Mouse (Mus musculus): ENCODE results near the gene Golgb1. TPM values are rescaled to one million over a fixed set of nuclear protein-coding genes. Genes with fewer than 3 reads are reported as not detected.

The Golgb1 gene
- polyA plus RNA-seq, 1 experiment from 2014 or later: 123 TPM

- Histone ChIP-seq H3K4me3 (ENCODE audit: low read depth, low read length) (no peak overlapping the region), H3K4me2 (replicated peaks; ENCODE audit: low read depth, low read length) (no peak overlapping the region), H3K9ac (replicated peaks; ENCODE audit: low read depth, low read length) (no peak overlapping the region), H3K9me3 (ENCODE audit: control insufficient read depth, low read depth, low read length) (no peaks in the 10 kb centered on the region), H3K36me3 (ENCODE audit: control insufficient read depth, insufficient read depth, low read length) (no peaks in the 10 kb centered on the region), H3K27me3 (ENCODE audit: control insufficient read depth, insufficient read depth, low read length) (no peaks in the 10 kb centered on the region), H3K4me1 (ENCODE audit: control insufficient read depth, insufficient read depth, low read length) (no peaks in the 10 kb centered on the region), H3K27ac (ENCODE audit: low read length) (no peak overlapping the region)
- WGBS: 91% methylated on average over 3 of the region's 3 CpGs
- ATAC-seq (ENCODE audit: insufficient number of reproducible peaks, insufficient read depth, low FRiP score, low read depth): no peak
These were observed 68.7 kb downstream of the Golgb1 start for GRCm38 (mm10) chr16:36943591-36943990.

GRCm38 (mm10) chr16:36944895-36945424, 70.0 kb downstream of the Golgb1 start:
- 61% methylated on average over 12 of the region's 12 CpGs for WGBS
- Histone ChIP-seq H3K9ac (replicated peaks; ENCODE audit: low read depth, low read length) (no peak overlapping the region), H3K36me3 (ENCODE audit: control insufficient read depth, insufficient read depth, low read length) (no peaks in the 10 kb centered on the region)

DNA sequence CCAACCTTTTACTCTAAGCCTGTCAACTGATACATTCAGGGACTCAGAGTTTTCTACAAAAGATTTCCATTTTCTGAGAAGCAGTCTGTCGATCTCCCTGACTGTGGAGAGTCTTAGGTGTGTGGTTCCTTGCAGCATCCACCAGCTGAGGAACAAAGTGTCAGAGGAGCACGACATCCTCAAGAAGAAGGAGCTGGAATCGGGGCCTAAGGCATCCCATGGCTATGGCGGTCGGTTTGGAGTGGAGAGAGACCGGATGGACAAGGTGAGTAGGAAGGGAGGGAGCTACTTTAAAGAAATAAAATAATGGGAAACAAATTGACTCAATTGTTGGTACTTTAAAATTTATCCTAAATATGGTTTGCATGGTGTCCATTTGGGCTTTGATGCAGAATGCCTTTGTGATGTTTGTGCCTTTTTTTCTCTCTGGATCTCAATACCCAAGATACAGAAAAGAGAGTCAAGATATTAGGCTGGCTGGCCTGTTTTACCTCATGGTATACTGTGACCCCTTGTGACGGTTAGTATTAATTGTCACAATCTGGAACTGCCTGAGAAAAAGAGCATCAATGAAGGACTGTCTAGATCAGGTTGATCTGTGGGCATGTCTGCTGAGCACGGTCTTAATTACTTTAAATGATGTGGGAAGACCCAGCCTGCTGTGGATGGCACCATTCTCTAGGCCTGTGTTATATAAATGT, 71.7 kb downstream of the Golgb1 start:
- 78% methylated on average over 8 of the region's 8 CpGs for WGBS
- H3K9me3 ChIP-seq (ENCODE audit: control insufficient read depth, low read depth, low read length): no peaks in the 10 kb centered on the region
- no peaks in the 10 kb centered on the region for H3K36me3 ChIP-seq (ENCODE audit: control insufficient read depth, insufficient read depth, low read length)
- H3K9ac ChIP-seq (replicated peaks; ENCODE audit: low read depth, low read length): no peak overlapping the region
- no peak for ATAC-seq (ENCODE audit: insufficient number of reproducible peaks, insufficient read depth, low FRiP score, low read depth)
- no peak overlapping the region for H3K27ac ChIP-seq (ENCODE audit: low read length)
- H3K4me1 ChIP-seq (ENCODE audit: control insufficient read depth, insufficient read depth, low read length): no peaks in the 10 kb centered on the region
- H3K4me3 ChIP-seq (ENCODE audit: low read depth, low read length): no peak overlapping the region
- H3K27me3 ChIP-seq (ENCODE audit: control insufficient read depth, insufficient read depth, low read length): no peaks in the 10 kb centered on the region
- H3K4me2 ChIP-seq (replicated peaks; ENCODE audit: low read depth, low read length): no peak overlapping the region

More at GRCm38 (mm10) chr16:36944895-36945424, 70.0 kb downstream of the Golgb1 start:
- no peak overlapping the region for H3K27ac ChIP-seq (ENCODE audit: low read length)
- no peak for ATAC-seq (ENCODE audit: insufficient number of reproducible peaks, insufficient read depth, low FRiP score, low read depth)
- no peaks in the 10 kb centered on the region for H3K9me3 ChIP-seq (ENCODE audit: control insufficient read depth, low read depth, low read length)
- no peak overlapping the region for H3K4me3 ChIP-seq (ENCODE audit: low read depth, low read length)
- no peaks in the 10 kb centered on the region for H3K4me1 ChIP-seq (ENCODE audit: control insufficient read depth, insufficient read depth, low read length)
- no peak overlapping the region for H3K4me2 ChIP-seq (replicated peaks; ENCODE audit: low read depth, low read length)
- no peaks in the 10 kb centered on the region for H3K27me3 ChIP-seq (ENCODE audit: control insufficient read depth, insufficient read depth, low read length)

- WGBS: 63% methylated on average over 4 of the region's 4 CpGs
These were observed 72.8 kb downstream of the Golgb1 start for GRCm38 (mm10) chr16:36947646-36948197.

GRCm38 (mm10) chr16:36949614-36950336, 74.8 kb downstream of the Golgb1 start:
- H3K27me3 ChIP-seq (ENCODE audit: control insufficient read depth, insufficient read depth, low read length): no peaks in the 10 kb centered on the region
- H3K4me1 ChIP-seq (ENCODE audit: control insufficient read depth, insufficient read depth, low read length): no peaks in the 10 kb centered on the region
- WGBS: 61% methylated on average over 8 of the region's 8 CpGs
- no peaks in the 10 kb centered on the region for H3K36me3 ChIP-seq (ENCODE audit: control insufficient read depth, insufficient read depth, low read length)
- no peak overlapping the region for H3K27ac ChIP-seq (ENCODE audit: low read length)
- no peak overlapping the region for H3K4me2 ChIP-seq (replicated peaks; ENCODE audit: low read depth, low read length)
- no peak for ATAC-seq (ENCODE audit: insufficient number of reproducible peaks, insufficient read depth, low FRiP score, low read depth)
- H3K9ac ChIP-seq (replicated peaks; ENCODE audit: low read depth, low read length): no peak overlapping the region
- H3K4me3 ChIP-seq (ENCODE audit: low read depth, low read length): no peak overlapping the region
- no peaks in the 10 kb centered on the region for H3K9me3 ChIP-seq (ENCODE audit: control insufficient read depth, low read depth, low read length)

More at GRCm38 (mm10) chr16:36947646-36948197, 72.8 kb downstream of the Golgb1 start:
- Histone ChIP-seq H3K36me3 (ENCODE audit: control insufficient read depth, insufficient read depth, low read length) (no peaks in the 10 kb centered on the region), H3K27me3 (ENCODE audit: control insufficient read depth, insufficient read depth, low read length) (no peaks in the 10 kb centered on the region), H3K4me2 (replicated peaks; ENCODE audit: low read depth, low read length) (no peak overlapping the region), H3K9me3 (ENCODE audit: control insufficient read depth, low read depth, low read length) (no peaks in the 10 kb centered on the region), H3K4me1 (ENCODE audit: control insufficient read depth, insufficient read depth, low read length) (no peaks in the 10 kb centered on the region), H3K9ac (replicated peaks; ENCODE audit: low read depth, low read length) (no peak overlapping the region), H3K27ac (ENCODE audit: low read length) (no peak overlapping the region), H3K4me3 (ENCODE audit: low read depth, low read length) (no peak overlapping the region)
- no peak for ATAC-seq (ENCODE audit: insufficient number of reproducible peaks, insufficient read depth, low FRiP score, low read depth)

DNA sequence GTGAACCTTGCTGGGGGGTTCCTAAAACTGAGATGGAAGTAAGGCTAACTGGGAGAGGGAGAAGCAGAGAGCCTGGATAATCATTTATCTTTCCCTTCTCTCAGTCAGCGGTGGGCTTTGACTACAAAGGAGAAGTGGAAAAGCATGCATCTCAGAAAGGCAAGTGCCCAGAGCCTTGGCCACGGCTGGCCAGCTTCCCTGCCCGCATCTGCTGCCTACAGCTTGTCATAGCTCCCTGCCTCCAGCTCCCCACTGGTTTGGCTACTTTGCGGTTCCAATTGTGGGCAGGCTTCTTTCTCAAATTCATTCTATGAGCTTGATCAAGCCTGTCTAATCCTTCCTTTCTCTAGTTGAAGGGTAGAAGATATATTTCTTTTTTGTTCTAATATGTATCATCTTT, 76.1 kb downstream of the Golgb1 start:
- ATAC-seq (ENCODE audit: insufficient number of reproducible peaks, insufficient read depth, low FRiP score, low read depth): no peak
- WGBS: 54% methylated on average over 4 of the region's 4 CpGs
- Histone ChIP-seq H3K9me3 (ENCODE audit: control insufficient read depth, low read depth, low read length) (no peaks in the 10 kb centered on the region), H3K4me3 (ENCODE audit: low read depth, low read length) (no peak overlapping the region), H3K4me1 (ENCODE audit: control insufficient read depth, insufficient read depth, low read length) (no peaks in the 10 kb centered on the region), H3K9ac (replicated peaks; ENCODE audit: low read depth, low read length) (no peak overlapping the region), H3K27me3 (ENCODE audit: control insufficient read depth, insufficient read depth, low read length) (no peaks in the 10 kb centered on the region), H3K27ac (ENCODE audit: low read length) (no peak overlapping the region), H3K4me2 (replicated peaks; ENCODE audit: low read depth, low read length) (no peak overlapping the region), H3K36me3 (ENCODE audit: control insufficient read depth, insufficient read depth, low read length) (no peaks in the 10 kb centered on the region)

DNA sequence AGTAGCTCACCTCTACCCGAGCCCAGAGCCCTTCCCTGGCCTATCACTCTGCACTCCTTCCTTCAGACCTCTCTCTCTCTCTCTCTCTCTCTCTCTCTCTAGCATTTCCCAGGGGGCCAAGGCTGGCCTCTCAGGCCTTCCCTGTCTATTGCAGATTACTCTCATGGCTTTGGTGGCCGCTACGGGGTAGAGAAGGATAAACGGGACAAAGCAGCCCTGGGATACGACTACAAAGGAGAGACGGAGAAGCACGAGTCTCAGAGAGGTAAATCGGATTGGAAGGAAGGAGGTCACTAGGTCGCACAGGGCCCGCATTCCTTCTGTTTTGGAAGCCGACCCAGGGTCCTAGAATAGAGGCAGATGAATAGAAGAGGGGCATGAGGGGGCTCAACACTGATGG, 80.2 kb downstream of the Golgb1 start:
- no peak overlapping the region for H3K4me2 ChIP-seq (replicated peaks; ENCODE audit: low read depth, low read length)
- H3K27me3 ChIP-seq (ENCODE audit: control insufficient read depth, insufficient read depth, low read length): no peaks in the 10 kb centered on the region
- no peak overlapping the region for H3K27ac ChIP-seq (ENCODE audit: low read length)
- no peak overlapping the region for H3K4me3 ChIP-seq (ENCODE audit: low read depth, low read length)
- no peaks in the 10 kb centered on the region for H3K36me3 ChIP-seq (ENCODE audit: control insufficient read depth, insufficient read depth, low read length)
- H3K9ac ChIP-seq (replicated peaks; ENCODE audit: low read depth, low read length): no peak overlapping the region
- no peak for ATAC-seq (ENCODE audit: insufficient number of reproducible peaks, insufficient read depth, low FRiP score, low read depth)
- no peaks in the 10 kb centered on the region for H3K4me1 ChIP-seq (ENCODE audit: control insufficient read depth, insufficient read depth, low read length)
- 74% methylated on average over 11 of the region's 11 CpGs for WGBS
- no peaks in the 10 kb centered on the region for H3K9me3 ChIP-seq (ENCODE audit: control insufficient read depth, low read depth, low read length)

GRCm38 (mm10) chr16:36963415-36963814, 88.5 kb downstream of the Golgb1 start:
- Histone ChIP-seq H3K27me3 (ENCODE audit: control insufficient read depth, insufficient read depth, low read length) (no peaks in the 10 kb centered on the region), H3K4me2 (replicated peaks; ENCODE audit: low read depth, low read length) (no peak overlapping the region), H3K9me3 (ENCODE audit: control insufficient read depth, low read depth, low read length) (no peaks in the 10 kb centered on the region), H3K27ac (ENCODE audit: low read length) (no peak overlapping the region), H3K9ac (replicated peaks; ENCODE audit: low read depth, low read length) (no peak overlapping the region), H3K4me1 (ENCODE audit: control insufficient read depth, insufficient read depth, low read length) (no peaks in the 10 kb centered on the region), H3K36me3 (ENCODE audit: control insufficient read depth, insufficient read depth, low read length) (no peaks in the 10 kb centered on the region), H3K4me3 (ENCODE audit: low read depth, low read length) (no peak overlapping the region)
- no peak for ATAC-seq (ENCODE audit: insufficient number of reproducible peaks, insufficient read depth, low FRiP score, low read depth)
- 80% methylated on average over 4 of the region's 4 CpGs for WGBS

All from stomach, embryonic 14.5 days (tissue).